Mouse (Mus musculus) CH12.LX (cell line): ENCODE measurements around the gene Camta1.

Source experiments
- CHD2 ChIP-seq: IDR thresholded peaks from 2 replicates; pipeline ENCODE4 v1.6.1; 2011; ENCODE audit warnings: low read length, improper control_type of control experiment
- CTCF ChIP-seq, 2 experiments: IDR thresholded peaks in 1 of 2; conservative IDR thresholded peaks in 1 of 2; 2 replicates each; pipeline ENCODE4 v1.5.1; 2011 to 2012; ENCODE audit warnings: low read depth in 2 of 2, low read length in 2 of 2, improper control_type of control experiment in 1 of 2, inconsistent platforms in 1 of 2, mild to moderate bottlenecking in 1 of 2, moderate library complexity in 1 of 2
- ETS1 ChIP-seq: conservative IDR thresholded peaks from 2 replicates; pipeline ENCODE4 v1.6.1; 2012; ENCODE audit warnings: low read depth, mild to moderate bottlenecking, inconsistent platforms, low read length, improper control_type of control experiment, moderate library complexity
- MAX ChIP-seq: IDR thresholded peaks from 2 replicates; pipeline ENCODE4 v1.6.1; 2011; ENCODE audit warnings: low read length, improper control_type of control experiment
- POLR2A ChIP-seq: IDR thresholded peaks from 2 replicates; pipeline ENCODE4 v1.6.1; 2011; ENCODE audit warnings: low read depth, mild to moderate bottlenecking, improper control_type of control experiment, low read length
- USF2 ChIP-seq: conservative IDR thresholded peaks from 2 replicates; pipeline ENCODE4 v1.6.1; 2011; ENCODE audit warnings: low read depth, low read length, improper control_type of control experiment
- ZNF384 ChIP-seq: IDR thresholded peaks from 2 replicates; pipeline ENCODE4 v1.6.1; 2012; ENCODE audit warnings: low read depth, low read length, improper control_type of control experiment, inconsistent platforms

GRCm38 (mm10) chr4:151336413-151336812 lies 525.3 kb downstream of the Camta1 start:
- TF ChIP-seq MAX (no peak), POLR2A (no peak), USF2 (no peak), ZNF384 (no peak), CTCF (conservative IDR thresholded peaks at IDR 0.05 in 1 of 2, IDR thresholded peaks at IDR 0.05 in 1 of 2; ENCODE audit: low read depth in 2 of 2, low read length in 2 of 2) (no peak), CHD2 (no peak), ETS1 (no peak)
